Mouse (Mus musculus) layer of hippocampus, adult 18-20 months (tissue): ENCODE data around the gene Mup22. TPM values are rescaled to one million over a fixed set of nuclear protein-coding genes. Genes with fewer than 3 reads are reported as not detected.
"Not testable (repeated sequence)": the region's sequence is repeated elsewhere in the genome, so short reads cannot be mapped to it uniquely, and the experiment has no call there.

Experiments
- DNase-seq, 2 experiments: peaks; one replicate each; pipeline ENCODE4 v3.0.0; 2022; ENCODE audit warnings: low spot score in 2 of 2
- long read RNA-seq: library from polyadenylated mRNA; stranded (forward); transcript quantifications from one replicate; pipeline ENCODE4 v2.0.0, GENCODE M21; 2021
- total RNA-seq, 2 experiments: library from RNA; stranded (reverse); gene quantifications; 2 replicates each; pipeline ENCODE4 v1.2.3; 2021

Gene Mup22
- not detected for total RNA-seq
- long read RNA-seq: 0 reads

- DNase-seq: not testable (repeated sequence)
Measured at GRCm38 (mm10) chr4:60821363-60821762, at the start of gene Mup22. Gene Mup22 (minus strand): TSS chr4:60821463.

DNA sequence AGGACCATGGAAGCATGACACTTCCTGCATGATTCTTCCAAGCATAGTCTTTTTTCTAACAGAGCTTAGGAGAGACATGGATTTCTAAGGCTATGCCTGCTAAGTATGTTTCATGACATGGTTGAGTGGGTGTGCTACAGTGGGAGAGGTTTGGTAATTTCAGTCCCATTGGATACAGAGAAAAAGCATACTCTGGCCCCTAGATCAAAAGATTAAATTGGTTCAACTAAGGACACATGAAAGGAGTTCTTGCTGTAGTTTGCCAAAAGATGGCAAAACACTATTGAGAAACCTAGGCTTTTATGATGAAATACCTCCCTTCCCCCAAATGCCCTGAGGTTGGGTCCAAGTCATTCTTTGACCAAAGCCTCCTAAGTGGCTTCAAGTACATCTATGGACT, 19.6 kb upstream of the Mup22 start:
- DNase-seq: not testable (repeated sequence)

Other genes with a start within 250 kb of the Mup22 start
- not detected for gene Mup10, start 239.3 kb downstream of the Mup22 start, total RNA-seq
- not detected for gene Mup11, start 159.1 kb downstream of the Mup22 start, total RNA-seq
- gene Mup12, start 80.1 kb downstream of the Mup22 start, total RNA-seq: not detected